Mouse (Mus musculus) kidney, adult 2 months (tissue): ENCODE data around the gene Xab2. TPM values are rescaled to one million over a fixed set of nuclear protein-coding genes. Genes with fewer than 3 reads are reported as not detected.

Experiments
- DNase-seq: peaks from one replicate; pipeline ENCODE4 v3.0.0; 2021
- H3K27ac ChIP-seq: fragments of 200-500 bp; 2 replicates; pipeline ENCODE4 v1.5.1; 2012; ENCODE audit warnings: low read depth, low read length, control low read depth, inconsistent platforms; ENCODE audit not compliant: insufficient read depth
- H3K27me3 ChIP-seq: fragments of 200-500 bp; replicated peaks from 2 replicates; pipeline ENCODE4 v1.6.1; 2012; ENCODE audit warnings: mild to moderate bottlenecking, moderate library complexity, low read length, inconsistent platforms; ENCODE audit not compliant: control insufficient read depth, insufficient read depth
- H3K36me3 ChIP-seq: fragments of 200-500 bp; 2 replicates; pipeline ENCODE4 v1.6.1; 2012; ENCODE audit warnings: mild to moderate bottlenecking, moderate library complexity, low read length, inconsistent platforms; ENCODE audit not compliant: control insufficient read depth, insufficient read depth
- H3K4me1 ChIP-seq: fragments of 200-500 bp; 2 replicates; pipeline ENCODE4 v1.6.1; 2011; ENCODE audit warnings: low read length; ENCODE audit not compliant: control insufficient read depth, insufficient read depth
- H3K4me3 ChIP-seq: fragments of 200-500 bp; 2 replicates; pipeline ENCODE4 v1.5.1; 2011; ENCODE audit warnings: mild to moderate bottlenecking, low read depth, low read length, control low read depth; ENCODE audit not compliant: insufficient read depth
- CTCF ChIP-seq: fragments of 200-500 bp; conservative IDR thresholded peaks from 2 replicates; pipeline ENCODE4 v1.5.1; 2011; ENCODE audit warnings: low read depth, mild to moderate bottlenecking, control low read depth, low read length, moderate library complexity, mixed read lengths; ENCODE audit not compliant: insufficient read depth, insufficient read length
- POLR2A ChIP-seq: fragments of 200-500 bp; IDR thresholded peaks from one replicate; pipeline ENCODE4 v1.6.1; 2011; ENCODE audit warnings: low read depth, low read length, control low read depth
- WGBS: fragments of 180-500 bp; shearing (Covaris S2); methylation state at CpG from one replicate; pipeline ENCODE4 v1.1.7; 2018; 5-methylcytosine and 5-hydroxymethylcytosine counted together
- polyA plus RNA-seq: library from polyadenylated mRNA; depleted of rRNA; stranded (reverse); fragments of >200 nt; gene quantifications from 2 replicates; pipeline ENCODE4 v1.2.3, GENCODE M21; 2012; rRNA removed

Gene Xab2
- polyA plus RNA-seq: 44.8 and 46.2 TPM in 2 replicates

GRCm38 (mm10) chr8:3621199-3621970 lies at the start of gene Xab2, which contains the start of gene Pet100:
TSS of gene Xab2 (minus strand) at chr8:3621316.
TSS of gene Pet100 (plus strand) at chr8:3621548.
- H3K27me3 ChIP-seq: no peaks in the 10 kb centered on the region
- under 1% methylated on average over 37 of the region's 37 CpGs for whole genome bisulfite sequencing
- 0 out of 2 replicates have a peak, but pooled peaks cover 9% of the 10 kb centered on the region for H3K4me1 ChIP-seq
- no peaks in the 10 kb centered on the region for H3K36me3 ChIP-seq
- peak within 1 kb of the TSS; percentile 78 for H3K4me3 ChIP-seq
- H3K27ac ChIP-seq: 0 out of 2 replicates have a peak within 1 kb of the TSS, but pooled peaks have one; percentile 17
- peak; percentile 100 for DNase-seq
- TF ChIP-seq POLR2A (peak; percentile 24), CTCF (no peak)

- DNase-seq: no peak
- Histone ChIP-seq H3K4me1 (no peaks in the 10 kb centered on the region; the same call in 1 of the 2 replicates), H3K36me3 (no peaks in the 10 kb centered on the region), H3K4me3 (no peak overlapping the region), H3K27me3 (no peaks in the 10 kb centered on the region), H3K27ac (no peak overlapping the region)
- TF ChIP-seq CTCF: no peak
- TF ChIP-seq POLR2A: no peak
- 72% methylated on average over 2 of the region's 2 CpGs for WGBS
These were observed 49.3 kb upstream of the Xab2 start for GRCm38 (mm10) chr8:3670388-3670787.

- H3K4me1 ChIP-seq: no peaks in the 10 kb centered on the region
- H3K27me3 ChIP-seq: no peaks in the 10 kb centered on the region
- H3K27ac ChIP-seq: no peak within 1 kb of the TSS
- TF ChIP-seq POLR2A: no peak
- TF ChIP-seq CTCF: no peak
- 59% methylated on average over 6 of the region's 6 CpGs for WGBS
- H3K36me3 ChIP-seq: no peaks in the 10 kb centered on the region
- DNase-seq: no peak
- H3K4me3 ChIP-seq: no peak within 1 kb of the TSS
These were observed 44.4 kb upstream of the Xab2 start, which contains the start of gene Mcemp1 for GRCm38 (mm10) chr8:3665507-3665906. TSS of gene Mcemp1 (plus strand) at chr8:3665754.

GRCm38 (mm10) chr8:3664405-3664804 lies 43.3 kb upstream of the Xab2 start:
- Histone ChIP-seq H3K27ac (no peak overlapping the region), H3K4me3 (no peak overlapping the region), H3K36me3 (no peaks in the 10 kb centered on the region), H3K27me3 (no peaks in the 10 kb centered on the region), H3K4me1 (no peaks in the 10 kb centered on the region)
- no peak for DNase-seq
- 58% methylated on average over 5 of the region's 5 CpGs for WGBS
- TF ChIP-seq POLR2A: no peak
- TF ChIP-seq CTCF: no peak

- Histone ChIP-seq H3K4me3 (no peak overlapping the region), H3K36me3 (no peaks in the 10 kb centered on the region), H3K27me3 (no peaks in the 10 kb centered on the region), H3K27ac (no peak overlapping the region), H3K4me1 (no peaks in the 10 kb centered on the region)
- no peak for DNase-seq
- no peak for TF ChIP-seq POLR2A
- no peak for TF ChIP-seq CTCF
- WGBS: 82% methylated on average over 8 of the region's 8 CpGs
These were observed 39.8 kb upstream of the Xab2 start for GRCm38 (mm10) chr8:3660889-3661288.

GRCm38 (mm10) chr8:3656725-3657381 lies 35.7 kb upstream of the Xab2 start:
- no peak overlapping the region for H3K4me3 ChIP-seq
- TF ChIP-seq POLR2A: no peak
- no peak for TF ChIP-seq CTCF
- no peaks in the 10 kb centered on the region for H3K36me3 ChIP-seq
- no peaks in the 10 kb centered on the region for H3K27me3 ChIP-seq
- 17% methylated on average over 7 of the region's 7 CpGs for WGBS
- DNase-seq: peak; percentile 15
- no peaks in the 10 kb centered on the region for H3K4me1 ChIP-seq
- no peak overlapping the region for H3K27ac ChIP-seq

GRCm38 (mm10) chr8:3655526-3655925 lies 34.4 kb upstream of the Xab2 start, which contains the start of gene Retn:
TSS of gene Retn (plus strand) at chr8:3655770.
- 74% methylated on average over 3 of the region's 3 CpGs for WGBS
- DNase-seq: no peak
- Histone ChIP-seq H3K27me3 (no peaks in the 10 kb centered on the region), H3K27ac (no peak within 1 kb of the TSS), H3K4me1 (no peaks in the 10 kb centered on the region), H3K36me3 (no peaks in the 10 kb centered on the region), H3K4me3 (no peak within 1 kb of the TSS)
- TF ChIP-seq POLR2A (no peak), CTCF (no peak)
